Comparison of ENCODE assay signal across 8 mouse cellular contexts in the genomic region with DNA sequence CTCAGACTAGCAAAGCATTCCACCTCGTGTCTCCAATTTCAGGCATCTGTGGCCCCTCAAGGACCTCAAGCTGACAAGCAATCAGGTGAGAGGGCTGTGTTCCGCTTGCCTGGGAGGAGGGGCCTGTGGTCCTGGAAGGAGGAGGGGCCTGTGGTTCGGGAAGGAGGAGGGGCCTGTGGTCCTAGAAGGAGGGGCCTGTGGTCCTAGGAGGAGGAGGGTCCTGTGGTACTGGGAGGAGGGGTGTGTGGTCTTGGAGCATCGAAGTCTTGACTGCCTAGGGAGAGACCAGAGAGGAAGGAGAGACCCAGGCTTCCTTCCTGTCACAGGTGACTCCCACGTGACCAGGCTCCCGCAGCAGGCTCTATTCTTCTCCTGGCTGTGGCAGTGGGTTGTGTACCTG. TPM values are rescaled to one million over a fixed set of nuclear protein-coding genes. Genes with fewer than 3 reads are reported as not detected.
DNase-seq lines count a peak whose midpoint lies in the region; ATAC-seq and TF ChIP-seq lines count a peak whose summit lies in the region.

No protein-coding gene starts in this region.

- DNase-seq in lung, adult 2 months = no peak
- peak; percentile 37 for DNase-seq in embryonic facial prominence, embryonic 14.5 days (ENCODE audit: low spot score)
- DNase-seq in frontal cortex, postnatal 14 days (ENCODE audit: low spot score in 2 of 2) = no peak
- no peak for DNase-seq in kidney, adult 2 months
- DNase-seq in cerebellum, adult 11 months = no peak

- ATAC-seq in lung, embryonic 15.5 days (ENCODE audit: borderline replicate concordance, extremely low read depth, low FRiP score, low TSS enrichment) = peak; percentile 44; the same call in 1 of the 2 replicates
- ATAC-seq in embryonic facial prominence, embryonic 14.5 days (ENCODE audit: low read depth) = peak; percentile 50; the same call in 1 of the 2 replicates
- no peak for ATAC-seq in limb, embryonic 15.5 days (ENCODE audit: insufficient number of reproducible peaks, low FRiP score, low TSS enrichment, low read depth)
- ATAC-seq in stomach, embryonic 16.5 days (ENCODE audit: insufficient read depth, low FRiP score) = peak; percentile 4; the same call in 1 of the 2 replicates

- H3K4me1 ChIP-seq in lung, embryonic 15.5 days = 0 out of 2 replicates have a peak, but pooled peaks cover 8% of the 10 kb centered on the region
- no peaks in the 10 kb centered on the region for H3K4me1 ChIP-seq in lung, adult 2 months (ENCODE audit: control insufficient read depth, insufficient read depth, low read length)
- no peaks in the 10 kb centered on the region for H3K4me1 ChIP-seq in embryonic facial prominence, embryonic 14.5 days (ENCODE audit: control insufficient read depth, insufficient read depth, low read length)
- H3K4me1 ChIP-seq in limb, embryonic 15.5 days = peaks cover 11% of the 10 kb centered on the region
- no peaks in the 10 kb centered on the region for H3K4me1 ChIP-seq in stomach, embryonic 16.5 days (ENCODE audit: control insufficient read depth, insufficient read depth, low read length)
- H3K4me1 ChIP-seq in kidney, adult 2 months (ENCODE audit: control insufficient read depth, insufficient read depth, low read length) = no peaks in the 10 kb centered on the region; the same call in 1 of the 2 replicates

- TF ChIP-seq CTCF in lung, adult 2 months (IDR thresholded peaks at IDR 0.05; ENCODE audit: insufficient read depth, low read length) = no peak
- TF ChIP-seq CTCF in kidney, adult 2 months (conservative IDR thresholded peaks at IDR 0.05; ENCODE audit: insufficient read depth, insufficient read length, low read depth, low read length) = no peak

- H3K9me3 ChIP-seq in lung, embryonic 15.5 days = no peaks in the 10 kb centered on the region
- no peaks in the 10 kb centered on the region for H3K9me3 ChIP-seq in embryonic facial prominence, embryonic 14.5 days (ENCODE audit: control insufficient read depth, low read length)
- H3K9me3 ChIP-seq in limb, embryonic 15.5 days = no peaks in the 10 kb centered on the region
- no peaks in the 10 kb centered on the region for H3K9me3 ChIP-seq in stomach, embryonic 16.5 days (replicated peaks; ENCODE audit: control insufficient read depth, low read length)

- 9% methylated on average over 6 of the region's 6 CpGs for WGBS in lung, embryonic 15.5 days
- WGBS in lung, adult 2 months = 27% methylated on average over 6 of the region's 6 CpGs
- 12% methylated on average over 6 of the region's 6 CpGs for WGBS in embryonic facial prominence, embryonic 14.5 days
- WGBS in limb, embryonic 15.5 days = 10% methylated on average over 6 of the region's 6 CpGs
- WGBS in stomach, embryonic 16.5 days = 15% methylated on average over 6 of the region's 6 CpGs
- WGBS in kidney, adult 2 months = 39% methylated on average over 6 of the region's 6 CpGs

- TF ChIP-seq POLR2A in lung, adult 2 months (IDR thresholded peaks at IDR 0.05; ENCODE audit: borderline replicate concordance, extremely low read depth, low read depth, low read length) = no peak
- TF ChIP-seq POLR2A in kidney, adult 2 months (IDR thresholded peaks at IDR 0.05; ENCODE audit: low read depth, low read length) = no peak

- no peak overlapping the region for H3K27ac ChIP-seq in lung, embryonic 15.5 days
- H3K27ac ChIP-seq in embryonic facial prominence, embryonic 14.5 days (replicated peaks; ENCODE audit: low read depth, low read length) = no peak overlapping the region
- H3K27ac ChIP-seq in limb, embryonic 15.5 days = no peak overlapping the region
- no peak overlapping the region for H3K27ac ChIP-seq in stomach, embryonic 16.5 days (ENCODE audit: low read length)
- H3K27ac ChIP-seq in kidney, adult 2 months (ENCODE audit: insufficient read depth, low read depth, low read length) = no peak overlapping the region

- H3K4me3 ChIP-seq in lung, embryonic 15.5 days = no peak overlapping the region
- H3K4me3 ChIP-seq in lung, adult 2 months (replicated peaks; ENCODE audit: extremely low read depth, low read depth, low read length) = no peak overlapping the region
- no peak overlapping the region for H3K4me3 ChIP-seq in embryonic facial prominence, embryonic 14.5 days (ENCODE audit: low read depth, low read length)
- H3K4me3 ChIP-seq in limb, embryonic 15.5 days = no peak overlapping the region
- no peak overlapping the region for H3K4me3 ChIP-seq in stomach, embryonic 16.5 days (replicated peaks; ENCODE audit: low read length)
- H3K4me3 ChIP-seq in kidney, adult 2 months (ENCODE audit: insufficient read depth, low read depth, low read length) = no peak overlapping the region

- H3K36me3 ChIP-seq in lung, embryonic 15.5 days = no peaks in the 10 kb centered on the region; the same call in 1 of the 2 replicates
- no peaks in the 10 kb centered on the region for H3K36me3 ChIP-seq in embryonic facial prominence, embryonic 14.5 days (ENCODE audit: control insufficient read depth, insufficient read depth, low read length)
- no peaks in the 10 kb centered on the region for H3K36me3 ChIP-seq in limb, embryonic 15.5 days
- no peaks in the 10 kb centered on the region for H3K36me3 ChIP-seq in stomach, embryonic 16.5 days (ENCODE audit: control insufficient read depth, insufficient read depth, low read length)
- peaks cover 4% of the 10 kb centered on the region for H3K36me3 ChIP-seq in kidney, adult 2 months (ENCODE audit: control insufficient read depth, insufficient read depth, low read length)

- no peak overlapping the region for H3K9ac ChIP-seq in lung, embryonic 15.5 days
- H3K9ac ChIP-seq in embryonic facial prominence, embryonic 14.5 days (ENCODE audit: low read depth, low read length) = no peak overlapping the region
- no peak overlapping the region for H3K9ac ChIP-seq in limb, embryonic 15.5 days
- H3K9ac ChIP-seq in stomach, embryonic 16.5 days (ENCODE audit: low read length) = no peak overlapping the region

- no peaks in the 10 kb centered on the region for H3K27me3 ChIP-seq in lung, embryonic 15.5 days
- no peaks in the 10 kb centered on the region for H3K27me3 ChIP-seq in embryonic facial prominence, embryonic 14.5 days (replicated peaks; ENCODE audit: control insufficient read depth, insufficient read depth, low read length)
- 0 out of 2 replicates have a peak, but pooled peaks cover 4% of the 10 kb centered on the region for H3K27me3 ChIP-seq in limb, embryonic 15.5 days
- no peaks in the 10 kb centered on the region for H3K27me3 ChIP-seq in stomach, embryonic 16.5 days (ENCODE audit: control insufficient read depth, insufficient read depth, low read length)
- H3K27me3 ChIP-seq in kidney, adult 2 months (replicated peaks; ENCODE audit: control insufficient read depth, insufficient read depth, low read length) = no peaks in the 10 kb centered on the region

- H3K4me2 ChIP-seq in lung, embryonic 15.5 days = 0 out of 2 replicates have a peak overlapping the region, but pooled peaks have one; percentile 30
- H3K4me2 ChIP-seq in embryonic facial prominence, embryonic 14.5 days (ENCODE audit: low read depth, low read length) = peak overlapping the region; percentile 20
- peak overlapping the region; percentile 15 for H3K4me2 ChIP-seq in limb, embryonic 15.5 days
- no peak overlapping the region for H3K4me2 ChIP-seq in stomach, embryonic 16.5 days (ENCODE audit: low read depth, low read length)

RNA-seq across cellular contexts. Expression of a gene that starts 16.7 kb away (rescaled TPM):
- 1.1 and 1.3 TPM in 2 replicates for polyA plus RNA-seq in lung, embryonic 15.5 days (2015; fragmentation: Nextera tagmentation; extraction: Ambion mirVana)
- 4.1 and 4.3 TPM in 2 replicates for polyA plus RNA-seq in lung, adult 2 months (2012; rRNA removed)
- polyA plus RNA-seq in embryonic facial prominence, embryonic 14.5 days (2014; fragmentation: Nextera tagmentation; extraction: Ambion mirVana) = 0.85 and 1.3 TPM in 2 replicates
- 0.93 and 1.1 TPM in 2 replicates for polyA plus RNA-seq in limb, embryonic 15.5 days (2015; fragmentation: Nextera tagmentation; extraction: Ambion mirVana)
- polyA plus RNA-seq in stomach, embryonic 16.5 days (2015; fragmentation: Nextera tagmentation; extraction: Ambion mirVana) = 1.7 and 1.8 TPM in 2 replicates
- 7.9 and 9.5 TPM in 2 replicates for polyA plus RNA-seq in kidney, adult 2 months (2012; rRNA removed)

RNA-seq across cellular contexts. Expression of a gene that starts 16.9 kb away (rescaled TPM):
- polyA plus RNA-seq in lung, embryonic 15.5 days (2015; fragmentation: Nextera tagmentation; extraction: Ambion mirVana) = 5.9 and 8.7 TPM in 2 replicates
- polyA plus RNA-seq in lung, adult 2 months (2012; rRNA removed) = 118 and 120 TPM in 2 replicates
- 3.0 and 3.4 TPM in 2 replicates for polyA plus RNA-seq in embryonic facial prominence, embryonic 14.5 days (2014; fragmentation: Nextera tagmentation; extraction: Ambion mirVana)
- 2.8 and 3.7 TPM in 2 replicates for polyA plus RNA-seq in limb, embryonic 15.5 days (2015; fragmentation: Nextera tagmentation; extraction: Ambion mirVana)
- 8.3 and 10.7 TPM in 2 replicates for polyA plus RNA-seq in stomach, embryonic 16.5 days (2015; fragmentation: Nextera tagmentation; extraction: Ambion mirVana)
- 32.3 and 40.8 TPM in 2 replicates for polyA plus RNA-seq in kidney, adult 2 months (2012; rRNA removed)

RNA-seq across cellular contexts. Expression of a gene that starts 20.1 kb away (rescaled TPM):
- not detected in 2 replicates for polyA plus RNA-seq in lung, embryonic 15.5 days (2015; fragmentation: Nextera tagmentation; extraction: Ambion mirVana)
- polyA plus RNA-seq in lung, adult 2 months (2012; rRNA removed) = not detected in 2 replicates
- polyA plus RNA-seq in embryonic facial prominence, embryonic 14.5 days (2014; fragmentation: Nextera tagmentation; extraction: Ambion mirVana) = not detected in 2 replicates
- not detected in 2 replicates for polyA plus RNA-seq in limb, embryonic 15.5 days (2015; fragmentation: Nextera tagmentation; extraction: Ambion mirVana)
- not detected in 2 replicates for polyA plus RNA-seq in stomach, embryonic 16.5 days (2015; fragmentation: Nextera tagmentation; extraction: Ambion mirVana)
- polyA plus RNA-seq in kidney, adult 2 months (2012; rRNA removed) = not detected in 2 replicates

RNA-seq across cellular contexts. Expression of a gene that starts 38.8 kb away (rescaled TPM):
- polyA plus RNA-seq in lung, embryonic 15.5 days (2015; fragmentation: Nextera tagmentation; extraction: Ambion mirVana) = 0.14 TPM in 1 of 2 replicates, not detected in the other
- polyA plus RNA-seq in lung, adult 2 months (2012; rRNA removed) = 0.10 TPM in 1 of 2 replicates, not detected in the other
- 0.31 TPM in 1 of 2 replicates, not detected in the other for polyA plus RNA-seq in embryonic facial prominence, embryonic 14.5 days (2014; fragmentation: Nextera tagmentation; extraction: Ambion mirVana)
- polyA plus RNA-seq in limb, embryonic 15.5 days (2015; fragmentation: Nextera tagmentation; extraction: Ambion mirVana) = 0.32 and 0.46 TPM in 2 replicates
- polyA plus RNA-seq in stomach, embryonic 16.5 days (2015; fragmentation: Nextera tagmentation; extraction: Ambion mirVana) = 0.36 and 0.92 TPM in 2 replicates
- polyA plus RNA-seq in kidney, adult 2 months (2012; rRNA removed) = not detected in 2 replicates

RNA-seq across cellular contexts. Expression of a gene that starts 49.4 kb away (rescaled TPM):
- not detected in 2 replicates for polyA plus RNA-seq in lung, embryonic 15.5 days (2015; fragmentation: Nextera tagmentation; extraction: Ambion mirVana)
- 0.88 and 1.0 TPM in 2 replicates for polyA plus RNA-seq in lung, adult 2 months (2012; rRNA removed)
- 0.62 and 0.63 TPM in 2 replicates for polyA plus RNA-seq in embryonic facial prominence, embryonic 14.5 days (2014; fragmentation: Nextera tagmentation; extraction: Ambion mirVana)
- 0.56 and 0.69 TPM in 2 replicates for polyA plus RNA-seq in limb, embryonic 15.5 days (2015; fragmentation: Nextera tagmentation; extraction: Ambion mirVana)
- not detected in 2 replicates for polyA plus RNA-seq in stomach, embryonic 16.5 days (2015; fragmentation: Nextera tagmentation; extraction: Ambion mirVana)
- not detected in 2 replicates for polyA plus RNA-seq in kidney, adult 2 months (2012; rRNA removed)
